Mouse (Mus musculus): ENCODE data around the gene Gm28047.

- TF ChIP-seq GATA1 (IDR thresholded peaks at IDR 0.05; ENCODE audit: low read length) (no peak), TAL1 (IDR thresholded peaks at IDR 0.05; ENCODE audit: low read length) (no peak)
Measured at GRCm38 (mm10) chr15:102583708-102584383, 41.0 kb downstream of the Gm28047 start.

Data from erythroblast, embryonic 14.5 days (primary cell).